Mouse (Mus musculus): ENCODE data around the gene Slc30a4.

Gene Slc30a4

DNA sequence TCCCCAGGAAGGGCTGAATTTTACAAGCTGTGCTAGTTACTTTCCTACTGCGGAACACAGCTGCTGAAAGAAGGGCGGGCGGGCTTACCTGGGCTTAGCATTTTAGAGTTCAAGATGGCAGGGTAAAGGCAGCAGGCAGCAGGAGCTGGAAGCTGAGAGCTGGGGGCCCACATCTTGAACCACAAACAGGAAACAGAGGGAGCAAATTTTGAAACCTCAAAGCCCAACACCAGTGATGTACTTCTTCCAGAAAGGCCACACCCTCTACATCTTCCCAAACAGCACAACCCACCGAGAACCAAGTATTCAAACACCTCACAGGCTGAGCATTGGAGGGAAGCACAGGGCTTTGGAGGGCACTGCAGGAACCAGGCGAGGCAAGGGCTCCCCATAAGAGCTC, 29.6 kb downstream of the Slc30a4 start:
- DNase-seq, result no peak

GRCm38 (mm10) chr2:122671714-122672113, 30.7 kb downstream of the Slc30a4 start:
- DNase-seq, result no peak

DNA sequence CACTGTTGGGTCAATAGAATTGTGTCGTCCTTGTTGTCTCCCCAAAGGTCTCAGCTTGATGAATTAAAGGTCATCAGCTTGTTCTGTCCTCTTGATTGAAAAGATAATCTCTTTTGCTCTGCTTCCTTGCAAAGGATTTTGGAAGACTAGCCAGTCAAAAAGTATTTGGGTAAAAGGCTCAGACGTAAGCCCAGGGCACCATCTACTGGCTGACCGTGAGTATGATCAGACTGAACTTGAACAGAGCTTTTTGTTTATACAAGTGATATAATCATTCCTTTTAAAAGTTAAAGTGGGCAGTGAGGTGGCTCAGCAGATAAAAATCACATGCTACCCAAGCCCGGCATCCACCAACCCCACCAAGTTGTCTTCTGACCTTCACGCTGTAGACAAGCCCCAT, 34.6 kb downstream of the Slc30a4 start:
- peak; percentile 47 to 56 for DNase-seq

DNA sequence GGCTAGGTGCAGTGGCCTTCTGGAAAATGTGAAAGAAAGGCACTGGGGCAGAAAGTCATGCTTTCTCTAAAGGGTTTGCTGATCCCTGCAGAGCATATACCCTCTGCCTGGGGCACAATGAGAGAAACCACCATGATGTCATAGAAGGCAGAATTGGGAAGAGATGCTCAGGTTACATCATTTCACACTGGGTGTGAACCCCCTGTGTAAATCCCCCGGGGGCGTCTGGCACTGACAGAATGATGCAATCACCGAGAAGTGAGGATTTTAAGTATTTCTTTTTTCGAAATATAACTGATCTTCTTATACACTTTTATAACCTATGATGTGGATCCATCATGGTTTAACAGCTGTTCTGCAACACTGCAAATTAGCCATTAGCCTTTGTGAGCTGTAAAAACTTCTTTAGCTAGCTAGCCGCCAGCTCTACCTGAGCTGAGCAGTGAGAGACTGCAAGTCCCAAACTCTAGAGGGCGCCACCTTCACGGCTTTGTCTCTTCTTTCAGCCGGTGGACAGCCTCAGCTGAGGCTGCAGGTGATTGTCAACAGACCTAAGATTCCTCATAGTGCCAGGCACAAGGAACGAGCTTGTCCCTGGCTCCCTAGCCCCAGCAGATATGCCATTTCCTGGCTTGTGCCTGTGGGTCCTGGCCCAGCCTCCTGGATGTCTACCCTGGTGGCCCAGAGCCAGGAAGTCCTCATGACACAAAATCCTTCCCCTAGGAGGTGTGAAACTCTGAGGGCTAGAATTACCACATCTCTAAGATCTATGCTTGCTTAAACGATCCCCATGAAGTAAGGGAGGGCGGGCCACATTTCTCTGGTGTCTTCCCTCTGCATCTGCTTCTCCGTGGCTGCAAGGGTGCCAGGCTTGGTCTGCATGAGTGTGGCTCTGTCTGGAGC, 36.2 kb downstream of the Slc30a4 start:
- DNase-seq, result peak; percentile 48 to 73

- DNase-seq, result no peak
These were observed 37.0 kb downstream of the Slc30a4 start for GRCm38 (mm10) chr2:122665253-122665972.

DNA sequence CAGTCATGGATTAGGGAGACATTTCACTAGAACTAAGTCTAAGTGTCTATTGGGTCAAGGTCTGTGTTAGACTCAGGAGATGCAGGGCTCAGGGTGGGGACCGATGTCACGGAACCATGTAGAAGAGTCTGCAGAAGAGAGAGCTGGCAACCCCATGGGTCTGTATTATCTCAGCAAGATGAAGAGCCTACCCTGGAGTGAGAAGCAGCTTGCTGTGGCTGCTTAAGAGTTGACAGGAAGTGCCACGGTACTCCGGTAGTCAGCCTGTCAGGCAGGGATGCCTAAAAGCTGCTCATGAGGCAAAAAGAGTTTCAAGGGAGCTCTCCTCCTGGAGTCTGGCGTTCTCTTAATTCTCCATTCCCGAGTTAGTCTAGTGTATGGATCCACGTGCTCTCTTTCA, 42.6 kb downstream of the Slc30a4 start:
- no peak for DNase-seq

- no peak for DNase-seq
These were observed 44.5 kb downstream of the Slc30a4 start for GRCm38 (mm10) chr2:122657707-122658524.

- no peak for DNase-seq
These were observed 45.7 kb downstream of the Slc30a4 start for GRCm38 (mm10) chr2:122656767-122657166.

DNA sequence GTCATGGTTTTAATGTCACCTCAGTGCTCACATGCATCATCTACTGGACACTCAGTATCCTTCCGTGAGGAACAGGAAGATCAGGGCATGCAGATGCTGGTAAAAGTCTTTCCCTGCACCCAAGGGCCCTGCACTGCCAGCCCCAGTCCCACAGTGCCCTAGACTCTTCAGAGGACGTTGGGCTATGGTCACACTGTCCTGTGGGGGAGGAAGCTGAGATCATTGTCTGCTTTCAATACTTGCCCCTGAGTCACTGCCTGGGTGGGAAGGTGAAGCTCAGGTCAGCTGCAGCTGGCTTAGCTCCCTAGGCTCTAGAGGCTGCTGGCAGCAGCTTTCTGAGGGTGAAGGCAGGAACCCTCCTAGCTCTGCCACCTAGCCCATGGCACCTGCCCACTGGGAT, 46.4 kb downstream of the Slc30a4 start:
- no peak for DNase-seq

- no peak for DNase-seq
These were observed 50.1 kb downstream of the Slc30a4 start for GRCm38 (mm10) chr2:122652096-122653084.

- no peak for DNase-seq
These were observed 63.8 kb downstream of the Slc30a4 start for GRCm38 (mm10) chr2:122638673-122639072.

DNA sequence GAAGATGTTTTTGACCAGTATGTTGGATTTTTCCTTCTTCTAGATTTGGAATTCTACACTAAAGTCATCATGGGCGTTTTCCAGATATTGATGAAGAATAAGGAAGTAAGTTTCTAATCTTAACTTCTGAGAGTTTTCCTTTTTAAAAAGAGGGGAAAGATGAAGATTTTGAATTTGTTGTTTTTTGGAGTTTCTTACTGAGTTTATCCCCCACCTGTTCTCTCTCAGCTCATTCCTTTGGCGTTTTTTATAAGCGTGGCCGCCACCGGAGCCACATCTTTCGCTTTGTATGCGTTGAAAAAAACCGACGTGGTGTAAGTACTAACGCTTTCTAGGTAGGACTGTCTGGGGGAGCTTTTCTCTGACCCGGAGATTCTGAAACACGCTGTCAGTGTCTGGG, 64.4 kb downstream of the Slc30a4 start:
- DNase-seq, result no peak

GRCm38 (mm10) chr2:122637526-122637997, 64.9 kb downstream of the Slc30a4 start:
- peak; percentile 86 to 93 for DNase-seq

DNA sequence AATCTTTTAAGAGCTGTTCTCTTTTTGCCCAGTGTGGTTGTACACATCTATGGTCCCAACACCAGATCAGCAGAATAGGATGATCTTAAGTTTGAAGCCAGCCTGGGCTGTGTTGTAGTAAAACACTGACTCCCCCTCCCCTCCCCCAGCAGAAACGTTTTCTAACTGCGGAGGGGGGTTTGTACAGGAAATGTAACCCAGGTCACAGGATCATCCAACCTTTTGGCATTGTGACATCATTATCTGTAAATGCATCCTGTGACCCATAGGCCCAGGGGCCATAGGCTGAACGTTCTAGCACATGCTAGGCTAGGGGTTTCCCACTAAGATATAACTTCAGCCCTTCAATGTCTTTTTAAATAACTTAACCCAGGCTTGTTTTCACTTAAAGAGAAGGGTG, 65.8 kb downstream of the Slc30a4 start, which contains the start of gene AA467197:
AA467197 (plus strand) TSS at position 301 of the 400 bp plus-strand sequence.
- DNase-seq, result no peak
